Mouse (Mus musculus) small intestine, adult 2 months (tissue): ENCODE results near the gene Tap2.
"Not testable (repeated sequence)": the region's sequence is repeated elsewhere in the genome, so short reads cannot be mapped to it uniquely, and the experiment has no call there.

Source experiments
- CTCF ChIP-seq: fragments of 200-500 bp; IDR thresholded peaks from 2 replicates; pipeline ENCODE4 v1.5.1; 2012; ENCODE audit warnings: low read depth, mild to moderate bottlenecking, control low read depth, inconsistent platforms, low read length, moderate library complexity, mixed read lengths; ENCODE audit not compliant: insufficient replicate concordance, insufficient read length; ENCODE audit errors: extremely low read depth
- POLR2A ChIP-seq: fragments of 200-500 bp; IDR thresholded peaks from 2 replicates; pipeline ENCODE4 v1.6.1; 2012; ENCODE audit warnings: low read depth, mild to moderate bottlenecking, control low read depth, inconsistent platforms, low read length, moderate library complexity

GRCm38 (mm10) chr17:34220401-34220800, 17.1 kb downstream of the Tap2 start:
- not testable (repeated sequence) for TF ChIP-seq CTCF, POLR2A
